In the genomic region with DNA sequence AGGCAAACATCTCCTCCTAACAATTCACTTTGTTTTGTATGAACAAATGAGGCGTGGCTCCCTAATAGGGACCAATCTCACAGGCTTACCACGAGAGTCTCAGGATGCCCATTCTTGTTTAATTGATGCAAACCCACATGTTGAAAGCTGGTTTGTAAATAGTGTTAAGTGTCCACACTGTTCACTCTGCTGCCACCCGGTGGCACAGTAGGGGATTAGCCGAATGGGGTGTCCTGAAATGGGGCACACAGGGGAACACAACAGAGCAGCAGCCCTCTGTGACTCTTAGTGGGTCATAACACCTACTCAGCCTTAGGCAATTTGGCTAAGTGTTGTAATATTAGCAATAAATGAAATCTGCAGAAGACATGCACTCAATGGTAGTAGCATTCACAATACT, we compare ENCODE assay signal across 8 mouse cellular contexts.
DNase-seq lines count a peak whose midpoint lies in the region; ATAC-seq and TF ChIP-seq lines count a peak whose summit lies in the region.

No protein-coding gene starts in this region.

- intact Hi-C loops in left cerebral cortex, postnatal 10 days (cut with DNase I), result loop anchor here (5.0 kb wide), 2 partner anchors 92 to 147 kb away; no protein-coding TSS in a partner anchor

- WGBS in heart, postnatal 0 days, result 4% methylated on average over 4 of the region's 4 CpGs
- WGBS in forebrain, embryonic 10.5 days, result 10% methylated on average over 4 of the region's 4 CpGs
- WGBS in intestine, embryonic 16.5 days, result 8% methylated on average over 4 of the region's 4 CpGs

- TF ChIP-seq EP300 in heart, postnatal 0 days (IDR thresholded peaks at IDR 0.05; ENCODE audit: low read depth), result no peak

- no peak overlapping the region for H3K27ac ChIP-seq in heart, postnatal 0 days (ENCODE audit: low read depth)
- no peak overlapping the region for H3K27ac ChIP-seq in bone marrow macrophage, adult 2 months (ENCODE audit: insufficient read depth, low read depth, low read length)
- H3K27ac ChIP-seq in forebrain, embryonic 10.5 days, result no peak overlapping the region
- no peak overlapping the region for H3K27ac ChIP-seq in intestine, embryonic 16.5 days (ENCODE audit: low read length)

- no peaks in the 10 kb centered on the region for H3K36me3 ChIP-seq in heart, postnatal 0 days (replicated peaks; ENCODE audit: control insufficient read depth, insufficient read depth, low read length)
- H3K36me3 ChIP-seq in forebrain, embryonic 10.5 days (replicated peaks), result no peaks in the 10 kb centered on the region
- no peaks in the 10 kb centered on the region for H3K36me3 ChIP-seq in intestine, embryonic 16.5 days (ENCODE audit: control insufficient read depth, insufficient read depth, low read length)

- H3K4me3 ChIP-seq in heart, postnatal 0 days (ENCODE audit: low read depth, low read length), result no peak overlapping the region
- no peak overlapping the region for H3K4me3 ChIP-seq in bone marrow macrophage, adult 2 months (ENCODE audit: insufficient read depth, low read length)
- H3K4me3 ChIP-seq in forebrain, embryonic 10.5 days, result no peak overlapping the region
- H3K4me3 ChIP-seq in intestine, embryonic 16.5 days (ENCODE audit: low read length), result no peak overlapping the region

- no peaks in the 10 kb centered on the region for H3K9me3 ChIP-seq in heart, postnatal 0 days (replicated peaks; ENCODE audit: control insufficient read depth, low read length)
- H3K9me3 ChIP-seq in forebrain, embryonic 10.5 days, result no peaks in the 10 kb centered on the region
- no peaks in the 10 kb centered on the region for H3K9me3 ChIP-seq in intestine, embryonic 16.5 days (ENCODE audit: control insufficient read depth, low read length)

- ATAC-seq in heart, postnatal 0 days (ENCODE audit: insufficient read depth, low read depth), result no peak
- peak; percentile 31; the same call in 1 of the 2 replicates for ATAC-seq in intestine, embryonic 16.5 days

- H3K4me1 ChIP-seq in heart, postnatal 0 days (ENCODE audit: control insufficient read depth, insufficient read depth), result no peaks in the 10 kb centered on the region
- peaks cover 4% of the 10 kb centered on the region; the same call in 1 of the 2 replicates for H3K4me1 ChIP-seq in bone marrow macrophage, adult 2 months (ENCODE audit: control insufficient read depth, insufficient read depth, low read length)
- peaks cover 22% of the 10 kb centered on the region for H3K4me1 ChIP-seq in forebrain, embryonic 10.5 days
- no peaks in the 10 kb centered on the region for H3K4me1 ChIP-seq in intestine, embryonic 16.5 days (ENCODE audit: control insufficient read depth, insufficient read depth, low read length)

- TF ChIP-seq CTCF in heart, postnatal 0 days (IDR thresholded peaks at IDR 0.05; ENCODE audit: low read depth), result peak; percentile 78
- TF ChIP-seq CTCF in bone marrow macrophage, adult 2 months (IDR thresholded peaks at IDR 0.05; ENCODE audit: low read depth, low read length), result peak; percentile 59

- no peak for TF ChIP-seq POLR2A in bone marrow macrophage, adult 2 months (IDR thresholded peaks at IDR 0.05; ENCODE audit: borderline replicate concordance, low read depth, low read length)

- DNase-seq in heart, postnatal 0 days (ENCODE audit: low spot score), result peak; percentile 39
- no peak for DNase-seq in heart, adult 9 months (ENCODE audit: low spot score in 2 of 2)
- DNase-seq in forebrain, embryonic 10.5 days (ENCODE audit: extremely low spot score, low spot score), result peak; percentile 44
- peak; percentile 37 to 57 for DNase-seq in left cerebral cortex, postnatal 10 days (ENCODE audit: extremely low spot score in 1 of 2, low spot score in 2 of 2)
- peak; percentile 1 for DNase-seq in naive thymus-derived CD4-positive, alpha-beta T cell, adult 2 months (ENCODE audit: low read depth)
- no peak for DNase-seq in spleen, postnatal 14 days (ENCODE audit: low spot score in 2 of 2)

- H3K9ac ChIP-seq in heart, postnatal 0 days (replicated peaks; ENCODE audit: low read depth, low read length), result no peak overlapping the region
- no peak overlapping the region for H3K9ac ChIP-seq in intestine, embryonic 16.5 days (ENCODE audit: low read depth, low read length)

- no peak overlapping the region for H3K4me2 ChIP-seq in heart, postnatal 0 days (ENCODE audit: low read depth, low read length)
- H3K4me2 ChIP-seq in intestine, embryonic 16.5 days (ENCODE audit: low read depth, low read length), result no peak overlapping the region

- no peaks in the 10 kb centered on the region for H3K27me3 ChIP-seq in heart, postnatal 0 days (ENCODE audit: control insufficient read depth, insufficient read depth, low read length)
- H3K27me3 ChIP-seq in forebrain, embryonic 10.5 days (ENCODE audit: poor library complexity, severe bottlenecking), result peaks cover 36% of the 10 kb centered on the region
- no peaks in the 10 kb centered on the region for H3K27me3 ChIP-seq in intestine, embryonic 16.5 days (replicated peaks; ENCODE audit: control insufficient read depth, insufficient read depth, low read length)

Comparison
In these comparisons a context has a peak if more than half of its experiments do, and no peak if none do; other contexts are left out.
1. DNase-seq: peak in heart, postnatal 0 days (single experiment), forebrain, embryonic 10.5 days (single experiment), left cerebral cortex, postnatal 10 days (2 of 2) and naive thymus-derived CD4-positive, alpha-beta T cell, adult 2 months (single experiment); none in heart, adult 9 months (0 of 2) and spleen, postnatal 14 days (0 of 2).